Mouse (Mus musculus) CH12.LX (cell line): Measurements from ENCODE around the gene Pptc7. TPM values are rescaled to one million over a fixed set of nuclear protein-coding genes. Genes with fewer than 3 reads are reported as not detected.

Experiments
- DNase-seq: peaks from one replicate; pipeline ENCODE4 v3.0.0-alpha.2; 2013; ENCODE audit errors: extremely low read depth
- H3K27ac ChIP-seq: 2 replicates; pipeline ENCODE4 v1.5.1; 2012; ENCODE audit warnings: low read depth, mild to moderate bottlenecking, control low read depth, moderate library complexity; ENCODE audit not compliant: insufficient read depth
- H3K27me3 ChIP-seq: replicated peaks from 2 replicates; pipeline ENCODE3; 2012; ENCODE audit warnings: inconsistent platforms
- H3K36me3 ChIP-seq, 2 experiments: replicated peaks in 1 of 2; 2 replicates each; pipeline versions ENCODE3 to v1.6.1; 2012; ENCODE audit warnings: inconsistent platforms in 1 of 2, low read length in 1 of 2, mild to moderate bottlenecking in 1 of 2, mixed read lengths in 1 of 2, moderate library complexity in 1 of 2; ENCODE audit not compliant: control insufficient read depth in 1 of 2, insufficient read depth in 1 of 2
- H3K4me1 ChIP-seq, 2 experiments: 2 replicates each; pipeline ENCODE4 v1.6.1; 2012; ENCODE audit warnings: inconsistent platforms in 1 of 2, moderate library complexity in 1 of 2; ENCODE audit not compliant: insufficient read depth in 2 of 2, control insufficient read depth in 1 of 2
- H3K4me2 ChIP-seq: 2 replicates; pipeline ENCODE4 v1.6.1; 2012; ENCODE audit warnings: low read depth, mild to moderate bottlenecking, control low read depth; ENCODE audit not compliant: poor library complexity, insufficient read depth, severe bottlenecking
- H3K4me3 ChIP-seq, 3 experiments: fragments of 150-350 bp in 1 of 3; sonication (generic) in 1 of 3; replicated peaks in 1 of 3; 2 replicates each; pipeline versions ENCODE3 to v1.5.1; 2011 to 2012; ENCODE audit warnings: low read depth in 2 of 3, low read length in 2 of 3, mild to moderate bottlenecking in 2 of 3, moderate library complexity in 2 of 3, control low read depth in 1 of 3, improper control_type of control experiment in 1 of 3, inconsistent platforms in 1 of 3, mixed read lengths in 1 of 3; ENCODE audit not compliant: poor library complexity in 1 of 3
- H3K79me2 ChIP-seq: replicated peaks from 2 replicates; pipeline ENCODE4 v1.6.1; 2012; ENCODE audit warnings: mild to moderate bottlenecking, moderate library complexity; ENCODE audit not compliant: control insufficient read depth, poor library complexity, insufficient read depth, severe bottlenecking; ENCODE audit errors: extremely low read depth
- H3K9ac ChIP-seq: 2 replicates; pipeline ENCODE4 v1.6.1; 2012; ENCODE audit warnings: low read depth, mild to moderate bottlenecking, control low read depth, moderate library complexity; ENCODE audit not compliant: insufficient read depth
- H3K9me3 ChIP-seq: replicated peaks from 2 replicates; pipeline ENCODE3; 2012; ENCODE audit warnings: low read length, inconsistent platforms, mixed read lengths
- BHLHE40 ChIP-seq: IDR thresholded peaks from 2 replicates; pipeline ENCODE4 v1.6.1; 2011; ENCODE audit warnings: mild to moderate bottlenecking, low read depth, low read length, improper control_type of control experiment
- CHD1 ChIP-seq: IDR thresholded peaks from 2 replicates; pipeline ENCODE4 v1.6.1; 2012; ENCODE audit warnings: low read depth, low read length, improper control_type of control experiment, inconsistent platforms
- CTCF ChIP-seq, 2 experiments: IDR thresholded peaks in 1 of 2; conservative IDR thresholded peaks in 1 of 2; 2 replicates each; pipeline ENCODE4 v1.5.1; 2011 to 2012; ENCODE audit warnings: low read depth in 2 of 2, low read length in 2 of 2, improper control_type of control experiment in 1 of 2, inconsistent platforms in 1 of 2, mild to moderate bottlenecking in 1 of 2, moderate library complexity in 1 of 2
- E2F4 ChIP-seq: IDR thresholded peaks from 2 replicates; pipeline ENCODE4 v1.6.1; 2011; ENCODE audit warnings: low read depth, low read length, improper control_type of control experiment; ENCODE audit not compliant: insufficient replicate concordance
- ELF1 ChIP-seq: IDR thresholded peaks from 2 replicates; pipeline ENCODE4 v1.6.1; 2014; ENCODE audit warnings: low read depth, mild to moderate bottlenecking, inconsistent platforms, low read length, improper control_type of control experiment
- EP300 ChIP-seq: IDR thresholded peaks from 2 replicates; pipeline ENCODE4 v1.6.1; 2011; ENCODE audit warnings: low read length, improper control_type of control experiment
- JUN ChIP-seq: IDR thresholded peaks from 2 replicates; pipeline ENCODE4 v1.6.1; 2011; ENCODE audit warnings: low read depth, mild to moderate bottlenecking, low read length, improper control_type of control experiment, moderate library complexity; ENCODE audit not compliant: insufficient read depth
- JUND ChIP-seq: conservative IDR thresholded peaks from 2 replicates; pipeline ENCODE4 v1.6.1; 2011; ENCODE audit warnings: low read depth, low read length, improper control_type of control experiment
- KAT2A ChIP-seq: IDR thresholded peaks from 2 replicates; pipeline ENCODE4 v1.6.1; 2012; ENCODE audit warnings: low read length, improper control_type of control experiment, inconsistent platforms; ENCODE audit not compliant: insufficient replicate concordance
- MAZ ChIP-seq: IDR thresholded peaks from 2 replicates; pipeline ENCODE4 v1.6.1; 2012; ENCODE audit warnings: low read depth, mild to moderate bottlenecking, inconsistent platforms, low read length, improper control_type of control experiment, moderate library complexity
- MYC ChIP-seq: IDR thresholded peaks from 2 replicates; pipeline ENCODE4 v1.6.1; 2011; ENCODE audit warnings: low read depth, mild to moderate bottlenecking, improper control_type of control experiment, low read length
- NELFE ChIP-seq: IDR thresholded peaks from 2 replicates; pipeline ENCODE4 v1.6.1; 2011; ENCODE audit warnings: low read depth, low read length, improper control_type of control experiment
- NRF1 ChIP-seq: IDR thresholded peaks from 2 replicates; pipeline ENCODE4 v1.6.1; 2014; ENCODE audit warnings: low read depth, mild to moderate bottlenecking, inconsistent platforms, low read length, improper control_type of control experiment, moderate library complexity
- PAX5 ChIP-seq: IDR thresholded peaks from 2 replicates; pipeline ENCODE4 v1.6.1; 2012; ENCODE audit warnings: low read length, inconsistent platforms, mixed read lengths
- POLR2A ChIP-seq: IDR thresholded peaks from 2 replicates; pipeline ENCODE4 v1.6.1; 2011; ENCODE audit warnings: low read depth, mild to moderate bottlenecking, improper control_type of control experiment, low read length
- RCOR1 ChIP-seq: conservative IDR thresholded peaks from 2 replicates; pipeline ENCODE4 v1.6.1; 2012; ENCODE audit warnings: low read depth, mild to moderate bottlenecking, inconsistent platforms, low read length, improper control_type of control experiment
- SIN3A ChIP-seq: IDR thresholded peaks from 2 replicates; pipeline ENCODE4 v1.6.1; 2012; ENCODE audit warnings: low read length, improper control_type of control experiment, inconsistent platforms
- SMC3 ChIP-seq: IDR thresholded peaks from 2 replicates; pipeline ENCODE4 v1.6.1; 2011; ENCODE audit warnings: low read depth, low read length, improper control_type of control experiment
- ZKSCAN1 ChIP-seq: IDR thresholded peaks from 2 replicates; pipeline ENCODE4 v1.6.1; 2012; ENCODE audit warnings: low read depth, inconsistent platforms, low read length, improper control_type of control experiment, borderline replicate concordance
- ZNF384 ChIP-seq: IDR thresholded peaks from 2 replicates; pipeline ENCODE4 v1.6.1; 2012; ENCODE audit warnings: low read depth, low read length, improper control_type of control experiment, inconsistent platforms
- dilution Hi-C: fragments of 300-500 bp; cut with MboI; formaldehyde crosslinking; loops from 2 replicates; pipeline ENCODE4 v1.14.3; 2020; ENCODE audit warnings: low sequenced_read_pairs; ENCODE audit not compliant: extremely low pct_unique_long_range_greater_than_20kb, extremely low pct_ligation_motif_present
- in situ Hi-C: fragments of 300-500 bp; cut with MboI; formaldehyde crosslinking; loops from 3 replicates; pipeline ENCODE4 v1.14.3; 2019; ENCODE audit warnings: low sequenced_read_pairs, low pct_ligation_motif_present, low pct_unique_long_range_greater_than_20kb, mixed read lengths
- polyA plus RNA-seq: library from polyadenylated mRNA; unstranded; fragments of >175 nt; gene quantifications from 2 replicates; pipeline ENCODE4 v1.2.1, GENCODE M21; 2012; ENCODE audit warnings: low read depth; ENCODE audit not compliant: insufficient read length
- total RNA-seq, 2 experiments: library from RNA; depleted of rRNA; stranded (reverse); fragments of 300-350 nt in 1 of 2; fragments of >200 nt in 1 of 2; gene quantifications; 2 replicates each; pipeline ENCODE4 v1.2.3; 2012 to 2014

Pptc7 gene
- total and polyA plus RNA-seq, 3 experiments, result 17.1 to 25.9 (median 23.6) TPM

- Histone ChIP-seq H3K4me3 (no peak overlapping the region), H3K9ac (no peak overlapping the region), H3K4me2 (no peak overlapping the region), H3K27me3 (no peaks in the 10 kb centered on the region), H3K36me3 (peaks cover 62 to 93% of the 10 kb centered on the region in 2 experiments), H3K9me3 (no peaks in the 10 kb centered on the region), H3K27ac (no peak overlapping the region), H3K4me1 (peaks cover 9 to 36% of the 10 kb centered on the region in 2 experiments), H3K79me2 (peaks cover 8% of the 10 kb centered on the region)
- DNase-seq, result no peak
- in situ Hi-C loops, result no loop called here
- dilution Hi-C loops, result no loop called here
- TF ChIP-seq JUND (no peak), SIN3A (no peak), PAX5 (no peak), POLR2A (no peak), MAZ (no peak), JUN (no peak), SMC3 (no peak), BHLHE40 (no peak), CTCF (conservative IDR thresholded peaks at IDR 0.05 in 1 of 2, IDR thresholded peaks at IDR 0.05 in 1 of 2; ENCODE audit: low read depth in 2 of 2, low read length in 2 of 2) (no peak)
Observed at GRCm38 (mm10) chr5:122240521-122240920, 43.6 kb upstream of the Pptc7 start.

DNA sequence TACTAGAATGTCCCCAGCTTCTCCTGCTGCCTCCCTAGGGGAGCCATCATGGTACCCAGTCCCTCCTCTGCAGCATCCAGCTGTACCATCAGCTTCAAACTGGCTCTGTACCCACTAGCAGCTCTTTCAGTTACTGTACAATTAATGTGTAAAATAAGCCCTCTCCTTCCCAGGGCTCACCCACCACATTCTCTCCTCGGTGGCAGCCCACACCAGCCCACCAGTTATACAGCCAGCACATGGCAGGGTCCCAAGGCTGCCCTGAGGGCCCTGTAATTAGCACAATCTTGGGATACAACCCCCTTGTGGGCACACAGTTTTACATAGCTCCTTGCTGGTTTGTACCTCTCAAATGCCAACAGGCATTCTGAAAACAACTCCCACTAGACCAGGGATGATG is 43.2 kb upstream of the Pptc7 start:
- peaks cover 5% of the 10 kb centered on the region for H3K79me2 ChIP-seq
- dilution Hi-C loops, result no loop called here
- no peak for DNase-seq

More for the DNA sequence above, 43.2 kb upstream of the Pptc7 start:
- no peak for TF ChIP-seq E2F4
- TF ChIP-seq PAX5, result no peak
- TF ChIP-seq NELFE, result no peak
- no peak for TF ChIP-seq KAT2A
- TF ChIP-seq CTCF (conservative IDR thresholded peaks at IDR 0.05 in 1 of 2, IDR thresholded peaks at IDR 0.05 in 1 of 2; ENCODE audit: low read depth in 2 of 2, low read length in 2 of 2), result no peak
- no peak for TF ChIP-seq CHD1
- TF ChIP-seq BHLHE40, result no peak
- TF ChIP-seq NRF1, result no peak
- no peak for TF ChIP-seq EP300
- no peak for TF ChIP-seq MAZ
- no peak for TF ChIP-seq POLR2A
- no peak for TF ChIP-seq ZNF384
- no peak for TF ChIP-seq MYC
- TF ChIP-seq RCOR1, result no peak
- TF ChIP-seq ZKSCAN1, result no peak
- no peak for TF ChIP-seq ELF1
- Histone ChIP-seq H3K9ac (no peak overlapping the region), H3K27ac (no peak overlapping the region), H3K4me3 (no peak overlapping the region), H3K4me2 (no peak overlapping the region), H3K27me3 (no peaks in the 10 kb centered on the region), H3K9me3 (no peaks in the 10 kb centered on the region), H3K4me1 (peaks cover 4 to 32% of the 10 kb centered on the region in 2 experiments), H3K36me3 (peaks cover 65 to 92% of the 10 kb centered on the region in 2 experiments)
- in situ Hi-C loops, result no loop called here
